Mouse (Mus musculus) liver, postnatal 0 days (tissue): ENCODE results near the gene Rara. TPM values are rescaled to one million over a fixed set of nuclear protein-coding genes. Genes with fewer than 3 reads are reported as not detected.

Experiments
- ATAC-seq: fragments of 200-750 bp; cut with Nextera tagmentation; 2 replicates; pipeline ENCODE4 v1.8.0; 2017; ENCODE audit warnings: mild to moderate bottlenecking, moderate library complexity
- DNase-seq: peaks from one replicate; pipeline ENCODE4 v3.0.0-alpha.2; 2016
- H3K27ac ChIP-seq: fragments of 300-500 bp; sonication (generic); 2 replicates; pipeline ENCODE4 v1.5.1; 2014; ENCODE audit warnings: antibody characterized with exemption, moderate library complexity, mild to moderate bottlenecking, low read depth
- H3K27me3 ChIP-seq: fragments of 300-500 bp; sonication (generic); 2 replicates; pipeline ENCODE4 v1.6.1; 2014; ENCODE audit warnings: low read length, control low read depth, mixed read lengths; ENCODE audit not compliant: insufficient read depth
- H3K36me3 ChIP-seq: fragments of 300-500 bp; sonication (generic); replicated peaks from 2 replicates; pipeline ENCODE4 v1.6.1; 2014; ENCODE audit warnings: mild to moderate bottlenecking, control low read depth, low read length, moderate library complexity, mixed read lengths; ENCODE audit not compliant: insufficient read depth
- H3K4me1 ChIP-seq: fragments of 300-500 bp; sonication (generic); 2 replicates; pipeline ENCODE4 v1.6.1; 2014; ENCODE audit warnings: antibody characterized with exemption, mild to moderate bottlenecking, control low read depth; ENCODE audit not compliant: insufficient read depth
- H3K4me2 ChIP-seq: fragments of 300-500 bp; sonication (generic); 2 replicates; pipeline ENCODE4 v1.6.1; 2014; ENCODE audit warnings: low read depth, mild to moderate bottlenecking, low read length, moderate library complexity, mixed read lengths
- H3K4me3 ChIP-seq: fragments of 300-500 bp; sonication (generic); 2 replicates; pipeline ENCODE4 v1.5.1; 2014; ENCODE audit warnings: low read depth, low read length
- H3K9ac ChIP-seq: fragments of 300-500 bp; sonication (generic); replicated peaks from 2 replicates; pipeline ENCODE4 v1.6.1; 2014; ENCODE audit warnings: mild to moderate bottlenecking, moderate library complexity
- H3K9me3 ChIP-seq: fragments of 300-500 bp; sonication (generic); 2 replicates; pipeline ENCODE4 v1.6.1; 2016; ENCODE audit warnings: mild to moderate bottlenecking, control low read depth, low read length, mixed read lengths
- CTCF ChIP-seq: sonication (generic); IDR thresholded peaks from 2 replicates; pipeline ENCODE4 v1.5.1; 2016; ENCODE audit warnings: antibody characterized with exemption, low read depth
- EP300 ChIP-seq: IDR thresholded peaks from 2 replicates; pipeline ENCODE4 v1.6.1; 2016; ENCODE audit warnings: antibody characterized with exemption, low read depth, mild to moderate bottlenecking
- WGBS: fragments of 180-500 bp; shearing (Covaris S2); extraction: QIAGEN DNeasy Blood & Tissue Kit; methylation state at CpG from one replicate; pipeline ENCODE4 v1.1.7; 2014; ENCODE audit not compliant: insufficient replicate concordance; 5-methylcytosine and 5-hydroxymethylcytosine counted together
- polyA plus RNA-seq: library from polyadenylated mRNA; unstranded; fragments of >200 nt; fragmentation: Nextera tagmentation; extraction: Ambion mirVana; gene quantifications from 2 replicates; pipeline ENCODE4 v1.2.1, GENCODE M21; 2015

Gene Rara
- polyA plus RNA-seq, 1 experiment from 2014 or later, result 5.4 TPM

- Histone ChIP-seq H3K27me3 (no peaks in the 10 kb centered on the region), H3K4me1 (peaks cover 27% of the 10 kb centered on the region), H3K27ac (no peak overlapping the region), H3K4me3 (no peak overlapping the region), H3K36me3 (peaks cover 37% of the 10 kb centered on the region), H3K9me3 (no peaks in the 10 kb centered on the region), H3K9ac (no peak overlapping the region), H3K4me2 (no peak overlapping the region)
- no peak for TF ChIP-seq CTCF
- TF ChIP-seq EP300, result no peak
- WGBS, result 59% methylated on average over 10 of the region's 10 CpGs
- ATAC-seq, result no peak
- no peak for DNase-seq
Observed at GRCm38 (mm10) chr11:98902621-98903245, 24.9 kb upstream of the Rara start.

- WGBS, result 25% methylated on average over 2 of the region's 2 CpGs
- Histone ChIP-seq H3K4me2 (peak overlapping the region; percentile 35), H3K27me3 (no peaks in the 10 kb centered on the region), H3K9ac (no peak overlapping the region), H3K27ac (peak overlapping the region; percentile 55), H3K4me1 (peaks cover 39% of the 10 kb centered on the region), H3K36me3 (peaks cover 26% of the 10 kb centered on the region), H3K9me3 (no peaks in the 10 kb centered on the region), H3K4me3 (no peak overlapping the region)
- ATAC-seq (peak; percentile 47), DNase-seq (no peak)
- TF ChIP-seq EP300 (peak; percentile 95), CTCF (no peak)
Observed at GRCm38 (mm10) chr11:98904577-98904976, 23.0 kb upstream of the Rara start.

GRCm38 (mm10) chr11:98905033-98905432 lies 22.6 kb upstream of the Rara start:
- no peak for TF ChIP-seq EP300
- TF ChIP-seq CTCF, result no peak
- Histone ChIP-seq H3K9me3 (no peaks in the 10 kb centered on the region), H3K4me1 (peaks cover 39% of the 10 kb centered on the region), H3K4me3 (no peak overlapping the region), H3K36me3 (peaks cover 22% of the 10 kb centered on the region), H3K27me3 (no peaks in the 10 kb centered on the region), H3K9ac (no peak overlapping the region), H3K27ac (peak overlapping the region; percentile 49; the same call in 1 of the 2 replicates), H3K4me2 (peak overlapping the region; percentile 35)
- ATAC-seq (peak; percentile 24), DNase-seq (no peak)
- WGBS, result 30% methylated on average over 7 of the region's 7 CpGs

- DNase-seq, result no peak
- Histone ChIP-seq H3K9ac (no peak overlapping the region), H3K4me1 (peaks cover 39% of the 10 kb centered on the region), H3K36me3 (peaks cover 16% of the 10 kb centered on the region), H3K4me2 (peak overlapping the region; percentile 35), H3K4me3 (no peak overlapping the region), H3K27ac (peak overlapping the region; percentile 49; the same call in 1 of the 2 replicates), H3K9me3 (no peaks in the 10 kb centered on the region), H3K27me3 (no peaks in the 10 kb centered on the region)
- ATAC-seq, result no peak
- 28% methylated on average over 4 of the region's 4 CpGs for WGBS
- no peak for TF ChIP-seq EP300
- TF ChIP-seq CTCF, result no peak
Observed at GRCm38 (mm10) chr11:98905583-98905982, 22.0 kb upstream of the Rara start.

GRCm38 (mm10) chr11:98907063-98907436 lies 20.6 kb upstream of the Rara start:
- peaks cover 39% of the 10 kb centered on the region for H3K4me1 ChIP-seq
- ATAC-seq, result no peak

GRCm38 (mm10) chr11:98907437-98908173 lies 20.0 kb upstream of the Rara start, which contains the start of gene Cdc6:
TSS of gene Cdc6 (plus strand) at chr11:98907801.
- peaks cover 18% of the 10 kb centered on the region for H3K36me3 ChIP-seq
- ATAC-seq (peak; percentile 92), DNase-seq (peak; percentile 99)
- TF ChIP-seq EP300, result peak; percentile 77
- no peak for TF ChIP-seq CTCF
- H3K4me3 ChIP-seq, result peak within 1 kb of the TSS; percentile 68
- H3K4me1 ChIP-seq, result peaks cover 39% of the 10 kb centered on the region
- H3K9ac ChIP-seq, result peak within 1 kb of the TSS; percentile 82
- H3K27ac ChIP-seq, result peak within 1 kb of the TSS; percentile 83
- WGBS, result under 1% methylated on average over 49 of the region's 49 CpGs
- H3K9me3 ChIP-seq, result no peaks in the 10 kb centered on the region
- H3K4me2 ChIP-seq, result peak within 1 kb of the TSS; percentile 92
- H3K27me3 ChIP-seq, result no peaks in the 10 kb centered on the region

More at GRCm38 (mm10) chr11:98907063-98907436, 20.6 kb upstream of the Rara start:
- no peak for DNase-seq
- peak overlapping the region; percentile 70 for H3K27ac ChIP-seq
- H3K4me2 ChIP-seq, result peak overlapping the region; percentile 92
- TF ChIP-seq EP300 (no peak), CTCF (no peak)
- H3K36me3 ChIP-seq, result peaks cover 20% of the 10 kb centered on the region
- peak overlapping the region; percentile 32; the same call in 1 of the 2 replicates for H3K9ac ChIP-seq
- H3K4me3 ChIP-seq, result peak overlapping the region; percentile 25
- no peaks in the 10 kb centered on the region for H3K27me3 ChIP-seq
- 52% methylated on average over 5 of the region's 5 CpGs for WGBS
- no peaks in the 10 kb centered on the region for H3K9me3 ChIP-seq
